Mouse (Mus musculus): ENCODE results near the gene Plxnb2. TPM values are rescaled to one million over a fixed set of nuclear protein-coding genes. Genes with fewer than 3 reads are reported as not detected.
A peak's percentile ranks its signal among the peaks of the same experiment; 100 is the strongest.

Plxnb2 gene
- 17.0 and 24.8 TPM in 2 replicates for polyA plus RNA-seq (2021; fragmentation: Nextera tagmentation)
- long read RNA-seq, experiment 1, partial matches to known transcripts, result 11 of 14 reads
- long read RNA-seq, experiment 1, other reads (novel, unspliced or antisense), result 3 of 14 reads
- long read RNA-seq, experiment 2, full-length matches to known transcripts, result 28 of 89 reads
- long read RNA-seq, experiment 2, partial matches to known transcripts, result 47 of 89 reads
- long read RNA-seq, experiment 2, other reads (novel, unspliced or antisense), result 14 of 89 reads

DNA sequence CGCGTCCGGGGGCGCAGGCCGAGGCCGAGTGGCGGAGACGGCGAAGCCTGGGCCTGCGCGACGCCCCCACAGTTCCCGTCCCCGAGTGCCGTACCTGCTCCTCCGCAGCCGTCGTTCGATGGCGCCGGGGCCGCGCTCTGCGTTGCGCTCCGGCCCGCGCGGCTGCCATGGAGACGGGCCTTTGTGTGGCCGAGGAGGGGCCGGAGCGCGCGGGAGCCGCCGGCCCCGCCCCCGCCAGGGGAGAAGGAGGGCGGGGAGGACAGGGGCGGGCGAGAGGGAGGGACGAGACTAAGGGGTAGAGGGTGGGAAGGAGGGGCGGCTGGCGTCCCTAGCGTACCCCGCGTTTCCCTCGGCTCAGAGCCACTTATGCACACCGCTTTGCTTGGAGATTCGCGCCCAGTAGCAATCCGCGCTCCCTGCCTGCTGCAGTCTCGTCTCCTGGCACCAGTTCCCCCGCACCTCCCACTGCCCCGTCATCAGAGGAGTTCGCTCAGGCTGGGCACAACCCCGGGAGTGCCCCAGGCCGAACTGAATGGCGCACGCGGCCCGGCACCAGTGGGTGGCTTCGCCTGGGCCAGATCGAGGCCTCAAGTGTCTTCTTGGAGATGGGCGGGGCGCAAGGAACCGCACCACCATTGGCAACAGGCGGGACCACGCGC is at the start of gene Plxnb2:
TSS of gene Plxnb2 (minus strand) at position 218 of the 659 bp plus-strand sequence.

DNA sequence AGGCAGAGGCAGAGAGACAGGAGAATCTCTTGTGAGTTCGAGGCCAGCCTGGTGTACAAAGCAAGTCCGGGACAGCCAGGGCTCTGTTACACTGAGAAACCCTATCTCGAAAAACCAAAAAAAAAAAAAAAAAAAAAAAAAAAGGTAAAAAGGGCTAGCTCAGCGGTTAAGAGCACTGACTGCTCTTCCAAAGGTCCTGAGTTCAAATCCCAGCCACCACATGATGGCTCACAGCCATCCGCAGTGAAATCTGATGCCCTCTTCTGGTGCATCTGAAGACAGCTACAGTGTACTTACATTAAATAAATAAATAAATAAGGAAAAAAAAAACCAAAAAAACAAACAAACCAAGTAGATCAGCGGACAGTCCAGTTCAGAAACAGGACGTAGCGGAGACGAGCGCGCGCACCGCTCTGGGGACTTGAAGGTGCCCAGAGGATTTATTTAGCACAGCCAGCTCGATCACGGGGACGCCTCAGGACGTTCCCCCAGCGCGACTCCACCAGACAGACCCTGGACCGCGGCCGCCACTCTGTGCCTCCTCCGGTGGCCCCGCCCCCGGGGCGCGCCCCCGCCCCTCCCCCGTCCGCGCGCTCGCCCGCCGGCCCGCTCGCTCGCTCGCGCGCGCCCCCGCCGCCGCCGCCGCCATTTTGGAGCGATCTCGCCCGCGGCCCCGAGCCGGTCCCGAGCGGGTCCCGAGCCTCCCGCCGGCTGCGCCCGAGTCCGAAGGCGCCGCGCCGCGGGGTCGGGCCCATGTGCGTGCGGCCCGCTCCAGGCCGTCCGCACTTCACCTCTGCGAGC is 30.5 kb upstream of the Plxnb2 start, which contains the start of gene Ppp6r2:
TSS of gene Ppp6r2 (plus strand) at position 639 of the 801 bp plus-strand sequence.

DNA sequence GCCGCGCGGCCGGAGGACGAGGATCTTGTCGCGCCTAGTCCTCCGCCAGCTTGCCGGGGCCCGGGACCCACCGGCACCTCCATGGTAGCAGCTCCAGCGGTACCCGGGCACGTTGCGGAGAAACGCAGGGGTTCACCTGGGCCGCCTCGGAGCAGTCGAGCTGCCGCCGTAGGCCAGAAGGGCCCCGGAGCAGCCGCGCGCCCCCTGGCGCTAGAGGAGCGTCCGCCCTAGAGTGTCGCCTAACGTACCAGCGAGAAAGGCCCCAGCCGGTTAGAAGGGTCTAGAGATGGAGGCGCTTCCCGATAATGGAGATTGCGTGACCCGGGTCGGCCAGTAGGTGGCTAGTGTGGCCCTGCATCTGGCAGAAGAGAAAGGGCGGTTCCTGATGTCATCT is 15.7 kb upstream of the Plxnb2 start, which contains the start of gene Dennd6b:
TSS of gene Dennd6b (minus strand) at position 184 of the 394 bp plus-strand sequence.

DNA sequence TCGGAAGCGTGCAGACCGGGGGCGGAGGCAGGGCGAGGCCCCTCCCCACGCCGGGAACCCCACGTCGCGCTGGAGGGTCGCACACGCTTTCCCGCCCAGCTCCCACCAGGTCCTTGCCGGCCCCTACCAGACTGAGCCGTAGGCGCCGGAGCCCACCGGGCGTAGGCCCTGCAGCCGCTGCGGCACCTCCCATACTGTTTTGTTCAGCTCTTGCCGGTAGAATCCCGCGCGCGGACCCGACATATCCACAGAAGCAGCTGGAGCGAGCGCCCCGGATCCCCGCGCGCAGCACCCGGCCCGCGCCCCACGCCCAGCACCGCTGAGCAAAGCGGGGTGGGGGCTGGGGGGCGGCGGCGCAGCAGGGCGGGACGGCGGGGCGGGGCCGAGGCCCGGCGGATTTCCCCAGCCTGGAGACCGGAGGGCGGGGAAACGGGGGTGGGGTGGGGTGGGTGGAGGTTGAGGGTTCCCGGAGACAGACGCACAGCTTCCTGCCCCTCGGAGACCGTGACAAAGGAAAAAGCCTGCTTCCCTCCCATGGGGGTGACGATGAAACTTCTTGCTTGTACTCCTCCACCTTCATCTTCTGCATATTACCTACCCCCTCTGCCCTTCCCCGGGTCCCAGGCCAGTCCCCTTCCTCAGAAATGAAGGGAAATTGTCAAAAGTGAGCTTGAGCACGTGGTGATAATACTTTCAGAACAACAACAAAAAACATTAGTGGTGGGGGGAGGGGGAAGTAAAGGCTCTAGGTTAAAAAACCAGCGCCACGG is 31.1 kb downstream of the Plxnb2 start, which contains the start of gene Mapk11:
TSS of gene Mapk11 (minus strand) at position 358 of the 770 bp plus-strand sequence.

DNA sequence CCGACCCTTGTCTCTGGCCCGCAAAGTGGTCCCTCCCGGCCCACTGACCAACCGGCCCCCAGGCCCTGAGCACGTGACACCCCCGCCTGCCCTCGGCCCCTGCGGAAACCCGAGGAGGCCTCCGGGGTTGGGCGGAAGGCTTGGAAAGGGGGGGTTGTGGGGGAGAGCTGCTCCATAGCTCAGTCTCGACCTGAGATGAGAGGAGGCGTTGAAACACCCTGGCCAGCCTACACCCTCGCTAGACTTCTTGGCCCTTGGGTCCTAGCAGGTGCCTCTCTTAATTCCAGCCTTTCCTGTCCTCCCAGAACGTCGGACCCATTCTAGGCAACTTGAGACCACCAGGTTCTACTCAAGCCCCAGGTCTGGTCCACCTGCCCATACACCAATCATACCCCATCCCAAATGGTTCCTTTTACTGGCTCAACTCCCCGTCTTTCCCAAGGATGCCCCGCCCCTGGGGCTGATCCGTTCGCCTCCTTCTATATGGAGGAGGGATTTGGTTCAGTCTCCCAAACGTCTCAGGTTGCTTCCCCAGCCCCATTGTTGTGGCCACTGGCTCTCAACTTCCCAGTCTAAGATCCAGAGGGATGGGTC is 39.8 kb downstream of the Plxnb2 start, which contains the start of gene Mapk12:
TSS of gene Mapk12 (minus strand) at position 45 of the 594 bp plus-strand sequence.

DNA sequence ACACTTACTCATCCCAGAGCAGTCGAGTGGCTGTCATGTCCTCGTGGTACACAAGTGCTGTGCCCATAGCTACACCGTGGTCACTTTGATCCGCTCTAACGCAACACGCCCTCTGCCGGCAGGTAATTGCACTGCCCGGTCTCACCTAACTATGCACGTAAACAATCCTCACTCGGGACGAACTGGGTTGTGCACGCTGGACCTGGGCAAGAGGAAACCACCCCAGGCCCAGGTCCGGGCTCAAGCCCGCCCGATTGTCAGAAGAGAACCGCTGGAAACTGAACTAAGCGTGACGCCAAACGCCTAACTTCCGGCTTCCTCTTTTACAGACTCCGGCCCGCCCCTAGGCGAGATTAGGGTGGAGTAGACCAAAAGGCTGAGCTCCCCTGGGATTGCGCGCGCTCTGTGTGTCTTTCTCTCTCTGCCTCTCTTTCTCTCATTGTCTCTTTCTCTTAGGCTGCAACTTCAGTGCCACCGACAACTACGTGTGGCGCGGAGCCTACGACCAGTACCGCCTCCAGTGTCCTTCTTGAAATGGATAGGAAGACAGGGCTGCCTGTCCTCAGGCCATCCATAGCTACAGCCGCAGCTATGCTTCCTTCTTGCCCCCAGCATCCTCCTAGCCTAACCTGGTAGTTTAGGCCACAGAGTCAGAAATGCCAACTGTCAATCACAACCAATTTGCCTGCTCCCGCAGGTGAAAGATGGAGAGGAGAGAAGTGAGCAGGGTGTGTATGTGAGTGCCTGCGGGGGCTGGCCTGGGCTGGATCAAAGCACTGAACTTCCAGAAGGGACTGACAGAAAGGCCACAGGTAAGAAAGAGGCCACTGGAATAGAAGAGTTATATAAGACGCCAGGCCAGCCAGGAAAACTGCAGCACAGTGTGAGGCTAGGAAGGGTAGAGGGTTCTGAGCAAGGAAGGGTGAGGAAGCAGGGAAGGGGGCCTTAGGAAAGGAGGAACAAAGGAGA is 51.9 kb downstream of the Plxnb2 start, which contains the start of gene Hdac10:
TSS of gene Hdac10 (minus strand) at position 319 of the 969 bp plus-strand sequence.

DNA sequence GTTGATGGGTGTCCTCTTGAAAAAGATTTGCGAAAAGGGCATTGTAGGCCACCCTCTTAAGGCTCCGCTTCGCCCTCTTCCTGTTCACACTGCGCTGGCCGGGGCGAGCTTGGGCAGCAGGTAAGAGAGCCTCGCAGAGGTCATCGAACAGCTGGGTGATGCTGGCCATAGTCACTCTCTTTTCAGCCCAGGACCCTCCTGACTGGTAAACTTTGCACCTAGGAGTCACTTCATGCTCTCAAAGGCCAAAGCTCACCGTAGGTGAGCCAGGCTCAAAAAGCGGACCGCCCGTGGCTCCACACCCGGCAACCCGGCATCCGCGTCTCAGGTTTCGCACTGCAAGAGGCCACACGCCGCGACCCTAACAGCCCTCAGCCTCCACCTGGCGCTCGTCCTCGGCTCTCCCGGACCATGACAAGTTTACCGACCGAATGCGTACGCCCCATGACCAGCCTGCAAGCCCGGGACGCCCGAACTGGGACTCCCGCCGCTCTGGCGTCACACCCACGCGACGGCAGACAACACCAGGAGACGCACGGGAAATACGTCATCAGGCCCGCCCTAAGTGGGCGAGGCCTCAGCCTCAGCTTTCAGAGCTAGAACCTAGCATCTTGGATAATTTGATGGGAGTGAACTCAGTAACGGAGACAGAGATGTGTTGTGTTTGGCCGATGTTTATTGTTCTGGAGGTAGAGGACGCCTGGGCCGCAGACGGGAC is 57.8 kb downstream of the Plxnb2 start, which contains the start of gene Tubgcp6:
TSS of gene Tubgcp6 (minus strand) at position 464 of the 718 bp plus-strand sequence.

Small RNA genes lying within 50 kb of the gene (microRNA-seq; reads per million reads assigned to microRNA genes)
- gene Mir6958 (8.2 reads per million, percentile 28 among the genes with 10 or more reads in this experiment), gene Mir7118 (0.64 reads per million)

Other genes with a start within 250 kb of the Plxnb2 start
- gene Ttll8, start 226.4 kb downstream of the Plxnb2 start, polyA plus RNA-seq (2021; fragmentation: Nextera tagmentation), result 0.14 and 0.16 TPM in 2 replicates
- gene Mlc1, start 201.8 kb downstream of the Plxnb2 start, polyA plus RNA-seq (2021; fragmentation: Nextera tagmentation), result 158 and 160 TPM in 2 replicates
- gene Mov10l1, start 197.9 kb downstream of the Plxnb2 start, polyA plus RNA-seq (2021; fragmentation: Nextera tagmentation), result not detected in 2 replicates
- 18.1 and 20.3 TPM in 2 replicates for gene Panx2, start 121.1 kb downstream of the Plxnb2 start, polyA plus RNA-seq (2021; fragmentation: Nextera tagmentation)
- gene Trabd, start 105.7 kb downstream of the Plxnb2 start, polyA plus RNA-seq (2021; fragmentation: Nextera tagmentation), result 9.3 and 10.5 TPM in 2 replicates
- gene Selenoo, start 91.7 kb downstream of the Plxnb2 start, polyA plus RNA-seq (2021; fragmentation: Nextera tagmentation), result 20.8 and 28.2 TPM in 2 replicates
- 2.8 and 2.9 TPM in 2 replicates for gene Tubgcp6, start 57.7 kb downstream of the Plxnb2 start, polyA plus RNA-seq (2021; fragmentation: Nextera tagmentation)
- 4.4 and 4.5 TPM in 2 replicates for gene Hdac10, start 52.1 kb downstream of the Plxnb2 start, polyA plus RNA-seq (2021; fragmentation: Nextera tagmentation)
- 2.2 and 2.5 TPM in 2 replicates for gene Mapk12, start 40.1 kb downstream of the Plxnb2 start, polyA plus RNA-seq (2021; fragmentation: Nextera tagmentation)
- gene Mapk11, start 31.2 kb downstream of the Plxnb2 start, polyA plus RNA-seq (2021; fragmentation: Nextera tagmentation), result 7.8 and 10.5 TPM in 2 replicates
- gene Dennd6b, start 15.7 kb upstream of the Plxnb2 start, polyA plus RNA-seq (2021; fragmentation: Nextera tagmentation), result 11.3 and 11.9 TPM in 2 replicates
- gene Ppp6r2, start 30.8 kb upstream of the Plxnb2 start, polyA plus RNA-seq (2021; fragmentation: Nextera tagmentation), result 91.7 and 92.3 TPM in 2 replicates
- gene Sbf1, start 134.5 kb upstream of the Plxnb2 start, polyA plus RNA-seq (2021; fragmentation: Nextera tagmentation), result 100 and 139 TPM in 2 replicates
- gene Adm2, start 141.9 kb upstream of the Plxnb2 start, polyA plus RNA-seq (2021; fragmentation: Nextera tagmentation), result not detected in 2 replicates
- not detected in 2 replicates for gene Miox, start 153.6 kb upstream of the Plxnb2 start, polyA plus RNA-seq (2021; fragmentation: Nextera tagmentation)
- 9.0 and 10.3 TPM in 2 replicates for gene Lmf2, start 174.9 kb upstream of the Plxnb2 start, polyA plus RNA-seq (2021; fragmentation: Nextera tagmentation)
- 68.4 and 73.8 TPM in 2 replicates for gene Ncaph2, start 174.9 kb upstream of the Plxnb2 start, polyA plus RNA-seq (2021; fragmentation: Nextera tagmentation)
- 53.7 and 59.4 TPM in 2 replicates for gene Sco2, start 193.1 kb upstream of the Plxnb2 start, polyA plus RNA-seq (2021; fragmentation: Nextera tagmentation)
- gene Tymp, start 196.3 kb upstream of the Plxnb2 start, polyA plus RNA-seq (2021; fragmentation: Nextera tagmentation), result 5.7 and 7.5 TPM in 2 replicates
- 4.6 and 7.3 TPM in 2 replicates for gene Odf3b, start 198.5 kb upstream of the Plxnb2 start, polyA plus RNA-seq (2021; fragmentation: Nextera tagmentation)
- gene Klhdc7b, start 204.1 kb upstream of the Plxnb2 start, polyA plus RNA-seq (2021; fragmentation: Nextera tagmentation), result 0.18 and 0.36 TPM in 2 replicates
- gene Syce3, start 229.7 kb upstream of the Plxnb2 start, polyA plus RNA-seq (2021; fragmentation: Nextera tagmentation), result not detected in 2 replicates
- 0.16 and 0.46 TPM in 2 replicates for gene Cpt1b, start 245.1 kb upstream of the Plxnb2 start, polyA plus RNA-seq (2021; fragmentation: Nextera tagmentation)
- gene C730034F03Rik, start 248.8 kb upstream of the Plxnb2 start, polyA plus RNA-seq (2021; fragmentation: Nextera tagmentation), result 2.9 and 3.1 TPM in 2 replicates
- not detected in 2 replicates for gene Gm44502, start 248.9 kb upstream of the Plxnb2 start, polyA plus RNA-seq (2021; fragmentation: Nextera tagmentation)
- gene Chkb, start 249.1 kb upstream of the Plxnb2 start, polyA plus RNA-seq (2021; fragmentation: Nextera tagmentation), result 26.6 and 31.1 TPM in 2 replicates